Mouse (Mus musculus): Measurements from ENCODE around the gene Shld1. TPM values are rescaled to one million over a fixed set of nuclear protein-coding genes. Genes with fewer than 3 reads are reported as not detected.

Shld1 gene
- total RNA-seq, 1 experiment from 2014 or later = 2.4 TPM

- no peak; the same call in 1 of the 2 replicates for ATAC-seq (replicated peaks; ENCODE audit: low read depth, poor library complexity, severe bottlenecking)
Measured at GRCm38 (mm10) chr2:132689569-132690231, 3.0 kb downstream of the Shld1 start.

- ATAC-seq (replicated peaks; ENCODE audit: low read depth, poor library complexity, severe bottlenecking) = no peak
Measured at GRCm38 (mm10) chr2:132691731-132692130, 5.0 kb downstream of the Shld1 start.

- ATAC-seq (replicated peaks; ENCODE audit: low read depth, poor library complexity, severe bottlenecking) = no peak
Measured at GRCm38 (mm10) chr2:132692320-132692719, 5.6 kb downstream of the Shld1 start.

GRCm38 (mm10) chr2:132693980-132694379 lies 7.2 kb downstream of the Shld1 start:
- ATAC-seq (replicated peaks; ENCODE audit: low read depth, poor library complexity, severe bottlenecking) = no peak

GRCm38 (mm10) chr2:132695358-132696093 lies 8.8 kb downstream of the Shld1 start:
- peak; percentile 99 for ATAC-seq (replicated peaks; ENCODE audit: low read depth, poor library complexity, severe bottlenecking)

GRCm38 (mm10) chr2:132696519-132696918 lies 9.8 kb downstream of the Shld1 start:
- no peak for ATAC-seq (replicated peaks; ENCODE audit: low read depth, poor library complexity, severe bottlenecking)

- no peak for ATAC-seq (replicated peaks; ENCODE audit: low read depth, poor library complexity, severe bottlenecking)
Measured at GRCm38 (mm10) chr2:132697256-132697655, 10.5 kb downstream of the Shld1 start.

GRCm38 (mm10) chr2:132697695-132698094 lies 11.0 kb downstream of the Shld1 start:
- ATAC-seq (replicated peaks; ENCODE audit: low read depth, poor library complexity, severe bottlenecking) = no peak

GRCm38 (mm10) chr2:132698420-132698819 lies 11.7 kb downstream of the Shld1 start:
- ATAC-seq (replicated peaks; ENCODE audit: low read depth, poor library complexity, severe bottlenecking) = no peak

GRCm38 (mm10) chr2:132700921-132701320 lies 14.2 kb downstream of the Shld1 start:
- ATAC-seq (replicated peaks; ENCODE audit: low read depth, poor library complexity, severe bottlenecking) = no peak

GRCm38 (mm10) chr2:132701451-132701886 lies 14.7 kb downstream of the Shld1 start:
- ATAC-seq (replicated peaks; ENCODE audit: low read depth, poor library complexity, severe bottlenecking) = peak; percentile 79

- no peak for ATAC-seq (replicated peaks; ENCODE audit: low read depth, poor library complexity, severe bottlenecking)
Measured at GRCm38 (mm10) chr2:132705251-132705992, 18.7 kb downstream of the Shld1 start.

- ATAC-seq (replicated peaks; ENCODE audit: low read depth, poor library complexity, severe bottlenecking) = no peak
Measured at GRCm38 (mm10) chr2:132706309-132706708, 19.6 kb downstream of the Shld1 start.

- peak; percentile 56 for ATAC-seq (replicated peaks; ENCODE audit: low read depth, poor library complexity, severe bottlenecking)
Measured at GRCm38 (mm10) chr2:132710488-132710887, 23.8 kb downstream of the Shld1 start.

- no peak for ATAC-seq (replicated peaks; ENCODE audit: low read depth, poor library complexity, severe bottlenecking)
Measured at GRCm38 (mm10) chr2:132712061-132712460, 25.3 kb downstream of the Shld1 start.

- no peak for ATAC-seq (replicated peaks; ENCODE audit: low read depth, poor library complexity, severe bottlenecking)
Measured at GRCm38 (mm10) chr2:132714522-132714921, 27.8 kb downstream of the Shld1 start.

GRCm38 (mm10) chr2:132714946-132715345 lies 28.2 kb downstream of the Shld1 start:
- ATAC-seq (replicated peaks; ENCODE audit: low read depth, poor library complexity, severe bottlenecking) = no peak

GRCm38 (mm10) chr2:132715421-132716070 lies 28.8 kb downstream of the Shld1 start:
- ATAC-seq (replicated peaks; ENCODE audit: low read depth, poor library complexity, severe bottlenecking) = no peak

GRCm38 (mm10) chr2:132716154-132716553 lies 29.4 kb downstream of the Shld1 start:
- peak; percentile 95 for ATAC-seq (replicated peaks; ENCODE audit: low read depth, poor library complexity, severe bottlenecking)

GRCm38 (mm10) chr2:132716901-132717536 lies 30.3 kb downstream of the Shld1 start:
- ATAC-seq (replicated peaks; ENCODE audit: low read depth, poor library complexity, severe bottlenecking) = no peak
